ENCODE assay signal across 18 mouse cellular contexts in genomic region chr4:137642101-137642500, GRCm38 (mm10). TPM values are rescaled to one million over a fixed set of nuclear protein-coding genes. Genes with fewer than 3 reads are reported as not detected.
DNase-seq lines count a peak whose midpoint lies in the region; ATAC-seq and TF ChIP-seq lines count a peak whose summit lies in the region.
"Had no signal": no experiment of that assay in that cellular context is flagged by ENCODE, and none has a peak within 500 bp of the region (broad histone marks: within the 10 kb centered on the region; RNA-seq: fewer than 3 reads in every experiment).

No protein-coding gene starts in this region.

- intact Hi-C loops in left cerebral cortex, adult 2 months (cut with DNase I), result no loop called here

- no peaks in the 10 kb centered on the region for H3K4me1 ChIP-seq in lung, embryonic 16.5 days (replicated peaks; ENCODE audit: control insufficient read depth, insufficient read depth, low read length)
- peaks cover 12% of the 10 kb centered on the region for H3K4me1 ChIP-seq in liver, embryonic 11.5 days (replicated peaks; ENCODE audit: control insufficient read depth, insufficient read depth, low read length)
- H3K4me1 ChIP-seq: heart, embryonic 13.5 days had no signal

- H3K27ac ChIP-seq in lung, embryonic 16.5 days (ENCODE audit: low read length), result peak overlapping the region; percentile 30; the same call in 1 of the 2 replicates
- H3K27ac ChIP-seq in liver, embryonic 11.5 days (ENCODE audit: low read depth, low read length), result no peak overlapping the region; the same call in 1 of the 2 replicates
- H3K27ac ChIP-seq in macrophage, result peak overlapping the region; percentile 24
- no peak overlapping the region; the same call in 1 of the 2 replicates for H3K27ac ChIP-seq in left cerebral cortex, adult 2 months
- H3K27ac ChIP-seq: embryonic facial prominence, embryonic 13.5 days; heart, embryonic 13.5 days had no signal

- no peaks in the 10 kb centered on the region for H3K9me3 ChIP-seq in lung, embryonic 16.5 days (ENCODE audit: control insufficient read depth, low read length)
- H3K9me3 ChIP-seq in liver, embryonic 11.5 days (ENCODE audit: control insufficient read depth, low read length), result no peaks in the 10 kb centered on the region
- H3K9me3 ChIP-seq: embryonic facial prominence, embryonic 13.5 days; heart, embryonic 13.5 days had no signal

- TF ChIP-seq CTCF in left cerebral cortex, adult 2 months (IDR thresholded peaks at IDR 0.05), result no peak

- no peak for DNase-seq in lung, postnatal 25 days (ENCODE audit: low spot score)
- no peak for DNase-seq in liver, embryonic 11.5 days (ENCODE audit: low spot score)
- DNase-seq in urinary bladder, postnatal 36 days (ENCODE audit: low spot score in 2 of 2), result no peak
- no peak for DNase-seq in left cerebral cortex, adult 2 months (ENCODE audit: extremely low spot score in 1 of 2, low spot score in 2 of 2)
- DNase-seq: cerebellum, adult 9-11 months; forebrain, postnatal 0 days; heart, adult 11 months; heart, postnatal 36 days; kidney, postnatal 14 days; midbrain, embryonic 14.5 days; right cerebral cortex, adult 18-20 months had no signal

- no peak overlapping the region for H3K4me2 ChIP-seq in lung, embryonic 16.5 days (ENCODE audit: low read depth, low read length)
- H3K4me2 ChIP-seq in liver, embryonic 11.5 days, result peak overlapping the region; percentile 10; the same call in 1 of the 2 replicates
- H3K4me2 ChIP-seq: embryonic facial prominence, embryonic 13.5 days; heart, embryonic 13.5 days had no signal

- WGBS in lung, embryonic 16.5 days, result 54% methylated on average over 2 of the region's 2 CpGs
- WGBS in liver, embryonic 11.5 days, result 66% methylated on average over 2 of the region's 2 CpGs
- 81% methylated on average over 2 of the region's 2 CpGs for WGBS in macrophage (ENCODE audit: missing documents)

- no peaks in the 10 kb centered on the region; the same call in 1 of the 2 replicates for H3K79me2 ChIP-seq in macrophage (ENCODE audit: inconsistent target)

- no peak for ATAC-seq in lung, embryonic 16.5 days (ENCODE audit: low read depth)
- no peak for ATAC-seq in liver, embryonic 11.5 days (replicated peaks; ENCODE audit: low FRiP score)
- no peak for ATAC-seq in granulocyte monocyte progenitor cell, adult 5-6 weeks (replicated peaks; ENCODE audit: poor library complexity, severe bottlenecking)
- ATAC-seq: forebrain, postnatal 0 days; hindbrain, embryonic 16.5 days had no signal

- no peaks in the 10 kb centered on the region for H3K27me3 ChIP-seq in lung, embryonic 16.5 days (ENCODE audit: control insufficient read depth, insufficient read depth, low read depth, low read length)
- no peaks in the 10 kb centered on the region for H3K27me3 ChIP-seq in liver, embryonic 11.5 days (replicated peaks; ENCODE audit: control insufficient read depth, insufficient read depth, low read length)
- H3K27me3 ChIP-seq: embryonic facial prominence, embryonic 13.5 days; heart, embryonic 13.5 days had no signal

- H3K9ac ChIP-seq in lung, embryonic 16.5 days (ENCODE audit: low read length), result no peak overlapping the region
- 0 out of 2 replicates have a peak overlapping the region, but pooled peaks have one; percentile 26 for H3K9ac ChIP-seq in liver, embryonic 11.5 days (ENCODE audit: low read depth, low read length)
- H3K9ac ChIP-seq: embryonic facial prominence, embryonic 13.5 days; forebrain, postnatal 0 days; heart, embryonic 13.5 days had no signal

- no peak overlapping the region for H3K4me3 ChIP-seq in lung, embryonic 16.5 days (ENCODE audit: low read length)
- no peak overlapping the region for H3K4me3 ChIP-seq in liver, embryonic 11.5 days (ENCODE audit: low read depth, low read length)
- H3K4me3 ChIP-seq in macrophage (ENCODE audit: inconsistent target), result no peak overlapping the region
- H3K4me3 ChIP-seq in left cerebral cortex, adult 2 months, result no peak overlapping the region
- H3K4me3 ChIP-seq: embryonic facial prominence, embryonic 13.5 days; gastrocnemius, adult 2 months; heart, embryonic 13.5 days had no signal

- peaks cover 29% of the 10 kb centered on the region for H3K36me3 ChIP-seq in lung, embryonic 16.5 days (ENCODE audit: control insufficient read depth, insufficient read depth, low read length)
- peaks cover 48% of the 10 kb centered on the region for H3K36me3 ChIP-seq in liver, embryonic 11.5 days (ENCODE audit: control insufficient read depth, insufficient read depth, low read length)
- H3K36me3 ChIP-seq in macrophage (ENCODE audit: inconsistent target), result peaks cover 73% of the 10 kb centered on the region

RNA-seq across cellular contexts. Expression of gene Rap1gap, which starts 22.4 kb away (rescaled TPM):
- 8.7 and 14.0 TPM in 2 replicates for polyA plus RNA-seq in lung, embryonic 16.5 days (2015; fragmentation: Nextera tagmentation; extraction: Ambion mirVana)
- polyA plus RNA-seq in liver, embryonic 11.5 days (2014; fragmentation: Nextera tagmentation; extraction: Ambion mirVana), result 3.2 and 4.1 TPM in 2 replicates
- total RNA-seq in macrophage (2018; cell fraction: chromatin; rRNA removed), result 10 to 100 TPM in 11 of 26 experiments, 1 to 10 TPM in 15; 3.1 to 21.0 (median 9.5) TPM
- 1 to 10 TPM in 25 of 26 experiments, under 1 TPM in 1; 0.81 to 3.8 (median 1.6) TPM for total RNA-seq in macrophage (2018; cell fraction: cytosol; rRNA removed)
- total RNA-seq in macrophage (2018; cell fraction: nucleus; rRNA removed), result 10 to 100 TPM in 11 of 26 experiments, 1 to 10 TPM in 15; 2.8 to 17.7 (median 9.5) TPM
- polyA plus RNA-seq in macrophage (2018), result 0.75 to 3.4 TPM (median 1.3 TPM) in 3 replicates
- total RNA-seq in left cerebral cortex, adult 2 months (2021), result 100 to 1,000 TPM; 267 to 315 TPM
- 0.80 and 4.3 TPM in 2 replicates for total RNA-seq in granulocyte monocyte progenitor cell, adult 5-6 weeks (2014; fragmentation: Nextera tagmentation)
- total RNA-seq in granulocyte monocyte progenitor cell, adult 5-6 weeks (2017), result 0.65 and 4.6 TPM in 2 replicates

RNA-seq across cellular contexts. Expression of gene Usp48, which starts 48.5 kb away (rescaled TPM):
- 54.3 and 57.8 TPM in 2 replicates for polyA plus RNA-seq in lung, embryonic 16.5 days (2015; fragmentation: Nextera tagmentation; extraction: Ambion mirVana)
- polyA plus RNA-seq in liver, embryonic 11.5 days (2014; fragmentation: Nextera tagmentation; extraction: Ambion mirVana), result 65.7 and 70.3 TPM in 2 replicates
- 100 to 1,000 TPM; 148 to 674 (median 399) TPM for total RNA-seq in macrophage (2018; cell fraction: chromatin; rRNA removed)
- total RNA-seq in macrophage (2018; cell fraction: cytosol; rRNA removed), result 10 to 100 TPM; 20.5 to 67.1 (median 37.8) TPM
- 100 to 1,000 TPM in 23 of 26 experiments, 10 to 100 TPM in 3; 86.5 to 517 (median 198) TPM for total RNA-seq in macrophage (2018; cell fraction: nucleus; rRNA removed)
- 41.3 to 73.5 TPM (median 61.8 TPM) in 3 replicates for polyA plus RNA-seq in macrophage (2018)
- 100 to 1,000 TPM; 128 to 144 TPM for total RNA-seq in left cerebral cortex, adult 2 months (2021)
- total RNA-seq in granulocyte monocyte progenitor cell, adult 5-6 weeks (2014; fragmentation: Nextera tagmentation), result 76.3 and 119 TPM in 2 replicates
- total RNA-seq in granulocyte monocyte progenitor cell, adult 5-6 weeks (2017), result 132 and 151 TPM in 2 replicates

Comparison
In these comparisons a context has a peak if more than half of its experiments do, and no peak if none do; other contexts are left out.
1. H3K27ac ChIP-seq: peak in lung, embryonic 16.5 days (single experiment) and macrophage (single experiment); none in liver, embryonic 11.5 days (single experiment) and left cerebral cortex, adult 2 months (single experiment).